Mouse (Mus musculus) myocyte (in vitro differentiated cells): Measurements from ENCODE around the gene Thap11. TPM values are rescaled to one million over a fixed set of nuclear protein-coding genes. Genes with fewer than 3 reads are reported as not detected.

Source experiments
- H3K27me3 ChIP-seq: one replicate; pipeline ENCODE4 v1.6.1; 2011; ENCODE audit not compliant: control insufficient read depth, insufficient read depth, insufficient read length
- H3K36me3 ChIP-seq: one replicate; pipeline ENCODE4 v1.6.1; 2011; ENCODE audit not compliant: control insufficient read depth, insufficient read depth
- H3K4me2 ChIP-seq: one replicate; pipeline ENCODE4 v1.6.1; 2011; ENCODE audit warnings: low read depth, control low read depth
- H3K4me3 ChIP-seq: one replicate; pipeline ENCODE4 v1.5.1; 2011; ENCODE audit warnings: mild to moderate bottlenecking, control low read depth, moderate library complexity
- H3K79me2 ChIP-seq: one replicate; pipeline ENCODE4 v1.6.1; 2011; ENCODE audit not compliant: control insufficient read depth, insufficient read depth
- H3ac ChIP-seq: one replicate; pipeline ENCODE4 v1.6.1; 2011; ENCODE audit not compliant: control insufficient read depth, insufficient read length
- CEBPB ChIP-seq: IDR thresholded peaks from 2 replicates; pipeline ENCODE4 v1.6.1; 2011; ENCODE audit warnings: mild to moderate bottlenecking, moderate library complexity; ENCODE audit not compliant: poor library complexity, insufficient read depth, severe bottlenecking
- E2F4 ChIP-seq: IDR thresholded peaks from one replicate; pipeline ENCODE4 v1.6.1; 2011; ENCODE audit warnings: mild to moderate bottlenecking, control low read depth, moderate library complexity; ENCODE audit not compliant: insufficient read depth
- MAX ChIP-seq: IDR thresholded peaks from one replicate; pipeline ENCODE4 v1.6.1; 2011; ENCODE audit warnings: low read depth, mild to moderate bottlenecking, control low read depth
- MYOD1 ChIP-seq, 3 experiments: IDR thresholded peaks; one replicate each; pipeline ENCODE4 v1.6.1; 2011; ENCODE audit warnings: control low read depth in 2 of 3, low read depth in 2 of 3, mild to moderate bottlenecking in 2 of 3, moderate library complexity in 1 of 3; ENCODE audit not compliant: insufficient read length in 2 of 3, control insufficient read depth in 1 of 3
- MYOG ChIP-seq, 3 experiments: IDR thresholded peaks; one replicate each; pipeline ENCODE4 v1.6.1; 2011; ENCODE audit warnings: control low read depth in 2 of 3, low read depth in 2 of 3, mild to moderate bottlenecking in 2 of 3; ENCODE audit not compliant: insufficient read length in 2 of 3, control insufficient read depth in 1 of 3, insufficient read depth in 1 of 3
- POLR2A ChIP-seq: IDR thresholded peaks from one replicate; pipeline ENCODE4 v1.6.1; 2011; ENCODE audit warnings: low read depth, mild to moderate bottlenecking, control low read depth, moderate library complexity; ENCODE audit not compliant: insufficient read length
- POLR2AphosphoS2 ChIP-seq: IDR thresholded peaks from one replicate; pipeline ENCODE4 v1.6.1; 2011; ENCODE audit warnings: low read depth, control low read depth; ENCODE audit not compliant: insufficient read length
- REST ChIP-seq: IDR thresholded peaks from one replicate; pipeline ENCODE4 v1.6.1; 2011; ENCODE audit warnings: mild to moderate bottlenecking, control low read depth, moderate library complexity; ENCODE audit not compliant: insufficient read depth, insufficient read length
- SRF ChIP-seq: IDR thresholded peaks from one replicate; pipeline ENCODE4 v1.6.1; 2011; ENCODE audit warnings: low read depth; ENCODE audit not compliant: control insufficient read depth, insufficient read length
- TCF12 ChIP-seq: IDR thresholded peaks from one replicate; pipeline ENCODE4 v1.6.1; 2011; ENCODE audit warnings: mild to moderate bottlenecking, control low read depth; ENCODE audit not compliant: poor library complexity, insufficient read depth, severe bottlenecking
- TCF3 ChIP-seq: IDR thresholded peaks from one replicate; pipeline ENCODE4 v1.6.1; 2011; ENCODE audit warnings: low read depth, control low read depth; ENCODE audit not compliant: insufficient read length
- USF1 ChIP-seq: IDR thresholded peaks from one replicate; pipeline ENCODE4 v1.6.1; 2011; ENCODE audit warnings: low read depth, mild to moderate bottlenecking, control low read depth, moderate library complexity
- polyA plus RNA-seq: library from polyadenylated mRNA; unstranded; fragments of >200 nt; fragmentation: generic; extraction: Trizol; gene quantifications from one replicate; pipeline ENCODE4 v1.2.1, GENCODE M21; 2012; ENCODE audit warnings: missing spikeins

Thap11 gene
- polyA plus RNA-seq, 1 experiment: 49.0 TPM

GRCm38 (mm10) chr8:105850611-105851010 is 4.3 kb upstream of the Thap11 start:
- Histone ChIP-seq H3ac (no peak overlapping the region), H3K79me2 (peaks cover 18% of the 10 kb centered on the region), H3K4me3 (peak overlapping the region; percentile 57), H3K36me3 (peaks cover 9% of the 10 kb centered on the region), H3K4me2 (peak overlapping the region; percentile 80), H3K27me3 (no peaks in the 10 kb centered on the region)
- no peak for TF ChIP-seq SRF
- TF ChIP-seq POLR2AphosphoS2: no peak
- TF ChIP-seq MYOD1 (IDR thresholded peaks at IDR 0.05; ENCODE audit: control insufficient read depth in 1 of 3, insufficient read length in 2 of 3, low read depth in 2 of 3): no peak
- TF ChIP-seq MYOG (IDR thresholded peaks at IDR 0.05; ENCODE audit: control insufficient read depth in 1 of 3, insufficient read depth in 1 of 3, insufficient read length in 2 of 3, low read depth in 2 of 3): no peak
- no peak for TF ChIP-seq TCF12

GRCm38 (mm10) chr8:105851651-105852143 is 3.2 kb upstream of the Thap11 start:
- TF ChIP-seq TCF12 (no peak), MYOG (IDR thresholded peaks at IDR 0.05; ENCODE audit: control insufficient read depth in 1 of 3, insufficient read depth in 1 of 3, insufficient read length in 2 of 3, low read depth in 2 of 3) (peak in 1 of 3 experiments; percentile 32), E2F4 (peak; percentile 86), CEBPB (no peak), SRF (no peak), USF1 (no peak), POLR2AphosphoS2 (peak; percentile 97), MYOD1 (IDR thresholded peaks at IDR 0.05; ENCODE audit: control insufficient read depth in 1 of 3, insufficient read length in 2 of 3, low read depth in 2 of 3) (no peak), REST (no peak), MAX (no peak), POLR2A (peak; percentile 99), TCF3 (no peak)
- H3K79me2 ChIP-seq: peaks cover 29% of the 10 kb centered on the region
- H3K4me2 ChIP-seq: peak overlapping the region; percentile 80
- no peaks in the 10 kb centered on the region for H3K27me3 ChIP-seq
- H3K4me3 ChIP-seq: peak overlapping the region; percentile 57
- peak overlapping the region; percentile 7 for H3ac ChIP-seq
- H3K36me3 ChIP-seq: peaks cover 9% of the 10 kb centered on the region

- Histone ChIP-seq H3K4me3 (peak overlapping the region; percentile 57), H3K79me2 (peaks cover 34% of the 10 kb centered on the region), H3ac (peak overlapping the region; percentile 7), H3K36me3 (peaks cover 4% of the 10 kb centered on the region), H3K27me3 (no peaks in the 10 kb centered on the region), H3K4me2 (peak overlapping the region; percentile 35)
- TF ChIP-seq E2F4 (no peak), USF1 (no peak), MAX (no peak), CEBPB (no peak), REST (no peak), MYOD1 (IDR thresholded peaks at IDR 0.05; ENCODE audit: control insufficient read depth in 1 of 3, insufficient read length in 2 of 3, low read depth in 2 of 3) (no peak), SRF (no peak), POLR2A (no peak), MYOG (IDR thresholded peaks at IDR 0.05; ENCODE audit: control insufficient read depth in 1 of 3, insufficient read depth in 1 of 3, insufficient read length in 2 of 3, low read depth in 2 of 3) (no peak), POLR2AphosphoS2 (no peak), TCF12 (no peak), TCF3 (no peak)
Measured at GRCm38 (mm10) chr8:105852146-105852729, 2.7 kb upstream of the Thap11 start.

- Histone ChIP-seq H3K4me2 (peak within 1 kb of the TSS; percentile 54), H3K4me3 (peak within 1 kb of the TSS; percentile 57), H3ac (peak within 1 kb of the TSS; percentile 7), H3K79me2 (peaks cover 44% of the 10 kb centered on the region), H3K27me3 (no peaks in the 10 kb centered on the region), H3K36me3 (no peaks in the 10 kb centered on the region)
- TF ChIP-seq E2F4: no peak
- TF ChIP-seq SRF: no peak
- no peak for TF ChIP-seq MYOD1 (IDR thresholded peaks at IDR 0.05; ENCODE audit: control insufficient read depth in 1 of 3, insufficient read length in 2 of 3, low read depth in 2 of 3)
- no peak for TF ChIP-seq POLR2A
- no peak for TF ChIP-seq REST
- TF ChIP-seq CEBPB: no peak
- TF ChIP-seq TCF12: no peak
- TF ChIP-seq POLR2AphosphoS2: no peak
- TF ChIP-seq MYOG (IDR thresholded peaks at IDR 0.05; ENCODE audit: control insufficient read depth in 1 of 3, insufficient read depth in 1 of 3, insufficient read length in 2 of 3, low read depth in 2 of 3): no peak
- TF ChIP-seq USF1: no peak
- no peak for TF ChIP-seq TCF3
- TF ChIP-seq MAX: no peak
Measured at GRCm38 (mm10) chr8:105853178-105853577, 1.8 kb upstream of the Thap11 start, which contains the start of gene Cenpt. Cenpt (minus strand) TSS chr8:105853278.

GRCm38 (mm10) chr8:105854303-105854702 is 629 bp upstream of the Thap11 start:
- Histone ChIP-seq H3K79me2 (peaks cover 55% of the 10 kb centered on the region), H3K27me3 (no peaks in the 10 kb centered on the region), H3ac (peak overlapping the region; percentile 86), H3K4me2 (peak overlapping the region; percentile 54), H3K4me3 (peak overlapping the region; percentile 76), H3K36me3 (no peaks in the 10 kb centered on the region)
- no peak for TF ChIP-seq POLR2AphosphoS2
- no peak for TF ChIP-seq USF1
- TF ChIP-seq CEBPB: no peak
- no peak for TF ChIP-seq MYOG (IDR thresholded peaks at IDR 0.05; ENCODE audit: control insufficient read depth in 1 of 3, insufficient read depth in 1 of 3, insufficient read length in 2 of 3, low read depth in 2 of 3)
- TF ChIP-seq SRF: no peak
- TF ChIP-seq POLR2A: no peak
- TF ChIP-seq MYOD1 (IDR thresholded peaks at IDR 0.05; ENCODE audit: control insufficient read depth in 1 of 3, insufficient read length in 2 of 3, low read depth in 2 of 3): no peak
- no peak for TF ChIP-seq E2F4
- no peak for TF ChIP-seq MAX
- no peak for TF ChIP-seq REST
- TF ChIP-seq TCF12: no peak
- no peak for TF ChIP-seq TCF3
